Mouse (Mus musculus) testis, adult 2 months (tissue): ENCODE results near the gene 1700011L22Rik. TPM values are rescaled to one million over a fixed set of nuclear protein-coding genes. Genes with fewer than 3 reads are reported as not detected.

Experiments used
- H3K27ac ChIP-seq: fragments of 200-500 bp; 2 replicates; pipeline ENCODE4 v1.5.1; 2012; ENCODE audit warnings: low read depth, low read length; ENCODE audit not compliant: control insufficient read depth, insufficient read depth
- H3K27me3 ChIP-seq: fragments of 200-500 bp; 2 replicates; pipeline ENCODE4 v1.6.1; 2012; ENCODE audit warnings: mild to moderate bottlenecking, low read length, moderate library complexity; ENCODE audit not compliant: control insufficient read depth, insufficient read depth
- H3K36me3 ChIP-seq: fragments of 200-500 bp; 2 replicates; pipeline ENCODE4 v1.6.1; 2012; ENCODE audit warnings: mild to moderate bottlenecking, low read length; ENCODE audit not compliant: control insufficient read depth, insufficient read depth
- H3K4me1 ChIP-seq: fragments of 200-500 bp; 2 replicates; pipeline ENCODE4 v1.6.1; 2012; ENCODE audit warnings: low read length; ENCODE audit not compliant: control insufficient read depth, insufficient read depth
- H3K4me3 ChIP-seq: fragments of 200-500 bp; 2 replicates; pipeline ENCODE4 v1.5.1; 2012; ENCODE audit warnings: low read depth, mild to moderate bottlenecking, low read length, moderate library complexity, mixed read lengths; ENCODE audit not compliant: control insufficient read depth
- CTCF ChIP-seq: fragments of 200-500 bp; IDR thresholded peaks from 2 replicates; pipeline ENCODE4 v1.5.1; 2012; ENCODE audit warnings: low read depth, mild to moderate bottlenecking, inconsistent platforms, low read length, moderate library complexity; ENCODE audit not compliant: control insufficient read depth, insufficient read depth, insufficient replicate concordance
- POLR2A ChIP-seq: fragments of 200-500 bp; IDR thresholded peaks from 2 replicates; pipeline ENCODE4 v1.6.1; 2012; ENCODE audit warnings: low read depth, mild to moderate bottlenecking, inconsistent platforms, low read length, moderate library complexity; ENCODE audit not compliant: control insufficient read depth
- polyA plus RNA-seq: library from polyadenylated mRNA; depleted of rRNA; stranded (reverse); fragments of >200 nt; gene quantifications from 2 replicates; pipeline ENCODE4 v1.2.3, GENCODE M21; 2012

1700011L22Rik gene
- polyA plus RNA-seq, 1 experiment, result 402 TPM

DNA sequence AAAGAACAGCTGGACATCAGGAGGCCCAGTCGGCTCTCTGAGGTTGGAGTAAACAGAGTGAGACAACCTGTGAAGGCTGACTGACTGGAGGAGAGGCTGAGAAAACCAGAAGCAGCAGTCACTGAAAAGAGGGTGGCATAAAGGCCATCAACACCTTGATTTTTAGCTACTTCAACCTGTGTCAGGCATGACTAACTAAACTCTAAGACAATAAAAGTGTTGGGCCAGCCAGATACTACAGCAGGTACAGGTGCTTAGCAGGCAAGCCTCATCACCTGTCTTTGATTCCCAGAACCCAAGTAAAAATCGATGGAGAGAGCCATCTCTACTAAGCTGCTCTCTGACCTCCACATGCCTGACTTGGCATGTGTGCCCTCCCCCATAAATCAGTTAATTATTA lies 40.3 kb upstream of the 1700011L22Rik start:
- H3K4me1 ChIP-seq, result no peaks in the 10 kb centered on the region
- H3K27me3 ChIP-seq, result no peaks in the 10 kb centered on the region
- no peaks in the 10 kb centered on the region for H3K36me3 ChIP-seq
- no peak for TF ChIP-seq CTCF
- TF ChIP-seq POLR2A, result no peak
- no peak overlapping the region for H3K27ac ChIP-seq
- no peak overlapping the region for H3K4me3 ChIP-seq

DNA sequence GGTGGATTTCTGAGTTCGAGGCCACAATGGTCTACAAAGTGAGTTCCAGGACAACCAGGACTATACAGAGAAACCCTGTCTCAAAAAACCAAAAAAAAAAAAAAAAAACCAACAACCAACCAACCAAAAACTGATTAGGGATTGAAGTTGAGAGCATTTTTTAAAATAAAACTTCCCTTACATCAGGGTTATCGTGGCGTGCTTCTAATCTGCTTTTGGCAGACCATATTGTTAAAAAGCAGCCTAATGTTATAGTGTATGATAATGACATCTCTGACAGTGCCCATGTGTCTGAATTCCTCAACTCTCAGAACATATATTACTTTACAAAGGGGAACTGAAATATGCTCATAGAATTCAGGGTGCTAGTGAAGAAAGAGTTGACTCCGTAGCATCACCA lies 39.9 kb upstream of the 1700011L22Rik start:
- H3K36me3 ChIP-seq, result no peaks in the 10 kb centered on the region; the same call in 1 of the 2 replicates
- H3K4me1 ChIP-seq, result no peaks in the 10 kb centered on the region
- no peak overlapping the region for H3K27ac ChIP-seq
- TF ChIP-seq CTCF, result no peak
- TF ChIP-seq POLR2A, result no peak
- H3K27me3 ChIP-seq, result no peaks in the 10 kb centered on the region
- H3K4me3 ChIP-seq, result no peak overlapping the region

DNA sequence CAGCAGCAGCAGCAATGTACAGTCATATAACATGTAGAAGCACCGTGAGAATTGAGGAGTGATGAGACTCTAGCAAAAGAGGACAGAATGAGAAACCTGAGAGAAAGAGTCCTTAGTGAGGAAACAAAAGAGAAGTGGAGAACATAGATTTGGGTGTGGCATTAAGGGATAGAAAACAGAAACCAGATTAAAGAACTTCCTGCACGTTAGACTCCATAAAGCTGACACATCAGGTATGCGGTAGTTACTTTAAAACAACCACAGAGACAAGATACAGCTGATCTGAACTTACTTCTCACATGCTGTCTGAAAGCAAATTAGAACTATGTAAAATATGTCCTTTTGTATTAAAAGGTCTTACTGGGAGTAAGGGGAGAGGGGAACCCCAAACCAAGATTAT lies 38.1 kb upstream of the 1700011L22Rik start:
- no peaks in the 10 kb centered on the region for H3K4me1 ChIP-seq
- H3K4me3 ChIP-seq, result no peak overlapping the region
- peaks cover 2% of the 10 kb centered on the region; the same call in 1 of the 2 replicates for H3K36me3 ChIP-seq
- H3K27ac ChIP-seq, result no peak overlapping the region
- no peak for TF ChIP-seq CTCF
- no peak for TF ChIP-seq POLR2A
- H3K27me3 ChIP-seq, result no peaks in the 10 kb centered on the region

DNA sequence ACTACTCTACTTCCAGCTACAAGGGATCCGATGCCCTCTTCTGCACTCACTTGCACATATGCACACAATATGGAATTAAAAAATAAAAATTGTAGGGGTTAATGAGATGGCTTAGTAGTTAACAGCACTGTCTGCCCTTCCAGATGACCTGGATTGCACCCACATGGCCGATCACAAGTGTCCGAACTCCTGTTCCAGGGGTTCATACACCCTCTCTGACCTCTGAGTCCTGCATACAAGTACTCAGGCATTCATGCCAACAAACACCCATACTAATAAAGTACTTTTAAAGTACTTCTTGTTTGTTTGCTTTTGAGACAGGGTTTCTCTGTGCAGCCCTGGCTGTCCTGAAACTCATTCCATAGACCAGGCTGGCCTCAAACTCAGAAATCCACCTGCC lies 36.3 kb upstream of the 1700011L22Rik start:
- Histone ChIP-seq H3K27me3 (no peaks in the 10 kb centered on the region), H3K4me3 (no peak overlapping the region), H3K4me1 (no peaks in the 10 kb centered on the region), H3K36me3 (peaks cover 2% of the 10 kb centered on the region; the same call in 1 of the 2 replicates), H3K27ac (no peak overlapping the region)
- TF ChIP-seq CTCF, result no peak
- TF ChIP-seq POLR2A, result no peak

DNA sequence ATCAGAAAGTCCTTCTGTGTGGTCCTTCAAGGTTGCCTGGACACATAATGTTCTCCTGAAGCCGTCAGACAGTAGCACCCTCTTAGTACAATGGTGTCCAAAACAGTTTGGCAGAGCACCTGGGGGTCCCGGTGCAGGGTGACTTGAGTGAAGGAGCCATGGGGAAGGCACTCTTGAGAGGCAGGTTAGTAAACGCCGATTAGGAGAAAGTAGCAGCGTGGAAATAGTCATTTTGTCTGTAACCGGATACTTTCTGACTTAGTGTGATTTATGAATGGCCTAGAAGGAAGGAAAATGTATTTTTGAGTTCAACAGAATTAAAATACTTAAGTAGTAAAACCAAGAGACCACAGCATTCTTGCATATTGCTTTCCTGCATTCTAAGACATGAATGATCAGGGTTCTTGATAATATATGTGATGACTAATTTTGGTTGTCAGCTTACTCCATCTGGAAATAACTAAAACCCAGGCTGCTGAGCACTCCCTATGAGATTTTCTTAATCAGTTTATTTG lies 33.1 kb upstream of the 1700011L22Rik start:
- Histone ChIP-seq H3K4me1 (no peaks in the 10 kb centered on the region), H3K27me3 (no peaks in the 10 kb centered on the region), H3K4me3 (no peak overlapping the region), H3K36me3 (peaks cover 2% of the 10 kb centered on the region; the same call in 1 of the 2 replicates), H3K27ac (no peak overlapping the region)
- TF ChIP-seq POLR2A, result no peak
- no peak for TF ChIP-seq CTCF

DNA sequence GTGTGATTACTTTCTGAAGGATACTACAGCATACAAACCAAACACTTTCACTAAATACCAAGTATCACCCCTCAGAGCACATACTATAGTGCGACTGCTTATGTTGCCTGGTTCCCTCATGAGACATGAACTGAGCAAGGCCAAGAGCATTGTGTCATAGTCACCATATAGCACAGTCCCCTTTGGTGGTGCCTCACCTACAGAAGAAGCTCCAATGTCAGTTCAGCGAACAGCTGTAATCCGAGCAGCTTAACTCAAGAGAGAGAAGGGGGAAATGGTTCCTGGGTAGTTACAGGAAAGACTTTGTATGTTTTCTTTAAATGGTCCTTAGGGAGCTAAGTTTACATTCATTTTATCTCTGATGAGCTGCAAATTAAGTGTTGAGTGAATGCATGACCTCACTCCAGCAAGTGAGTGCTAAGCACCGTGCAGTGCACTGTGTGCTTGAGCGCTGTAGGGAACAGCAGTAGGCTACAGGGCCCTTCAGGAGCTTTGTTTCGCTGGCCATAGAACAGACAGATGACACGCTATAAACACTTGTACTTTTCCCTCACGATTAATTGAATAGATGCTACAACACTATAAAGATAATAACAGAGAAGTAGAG lies 29.0 kb upstream of the 1700011L22Rik start:
- no peaks in the 10 kb centered on the region; the same call in 1 of the 2 replicates for H3K36me3 ChIP-seq
- no peaks in the 10 kb centered on the region for H3K4me1 ChIP-seq
- no peak for TF ChIP-seq POLR2A
- TF ChIP-seq CTCF, result no peak
- no peaks in the 10 kb centered on the region for H3K27me3 ChIP-seq
- no peak overlapping the region for H3K27ac ChIP-seq
- no peak overlapping the region for H3K4me3 ChIP-seq

DNA sequence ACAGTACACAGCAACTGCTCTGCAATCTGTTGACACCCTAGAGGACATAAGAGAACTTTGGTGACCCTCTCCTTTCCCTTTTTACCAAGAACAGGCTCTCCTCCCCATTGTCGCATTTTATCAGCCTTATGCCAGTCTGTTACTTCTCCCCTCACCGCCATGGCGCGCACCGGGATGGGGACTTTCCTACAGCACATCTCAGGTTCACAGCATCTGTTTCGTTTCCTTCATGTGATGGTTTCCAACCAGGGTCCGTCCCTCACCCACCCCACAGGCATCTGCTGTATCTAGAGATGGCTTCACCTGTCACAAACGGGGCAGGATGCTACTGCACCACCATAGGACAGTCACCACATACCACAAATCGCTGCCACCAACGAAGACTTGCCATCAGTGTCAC lies 26.6 kb upstream of the 1700011L22Rik start:
- Histone ChIP-seq H3K27ac (no peak overlapping the region), H3K4me1 (no peaks in the 10 kb centered on the region), H3K27me3 (no peaks in the 10 kb centered on the region), H3K36me3 (no peaks in the 10 kb centered on the region; the same call in 1 of the 2 replicates), H3K4me3 (no peak overlapping the region)
- no peak for TF ChIP-seq POLR2A
- TF ChIP-seq CTCF, result no peak

DNA sequence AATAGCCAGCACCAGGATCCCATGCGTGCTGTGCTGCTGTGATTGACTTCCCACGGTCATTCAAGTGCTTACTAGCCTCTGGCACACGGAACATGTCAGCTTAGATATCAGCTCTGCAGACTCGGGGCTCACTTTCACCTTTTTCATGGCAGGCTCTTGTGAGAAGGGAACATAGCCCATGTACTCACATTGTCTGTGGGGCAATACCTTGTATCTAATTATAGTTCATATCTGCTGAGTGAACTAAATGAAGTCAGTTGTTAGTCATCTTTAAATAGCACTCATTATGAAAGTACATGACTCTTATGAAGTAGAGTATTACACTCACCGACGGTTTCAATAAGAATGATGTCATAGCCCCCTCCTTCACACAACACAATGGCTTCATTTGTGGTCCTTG lies 25.4 kb upstream of the 1700011L22Rik start:
- Histone ChIP-seq H3K36me3 (peaks cover 1% of the 10 kb centered on the region; the same call in 1 of the 2 replicates), H3K4me1 (no peaks in the 10 kb centered on the region), H3K27me3 (no peaks in the 10 kb centered on the region), H3K27ac (no peak overlapping the region), H3K4me3 (no peak overlapping the region)
- TF ChIP-seq CTCF (no peak), POLR2A (no peak)
